Mouse (Mus musculus) layer of hippocampus, postnatal 14 days (tissue): ENCODE results near the gene Nt5c3. TPM values are rescaled to one million over a fixed set of nuclear protein-coding genes. Genes with fewer than 3 reads are reported as not detected.
A peak's percentile ranks its signal among the peaks of the same experiment; 100 is the strongest.

ENCODE experiments used
- DNase-seq, 2 experiments: peaks; one replicate each; pipeline ENCODE4 v3.0.0; 2021 to 2022; ENCODE audit warnings: low spot score in 2 of 2, mixed read lengths in 1 of 2
- total RNA-seq, 2 experiments: library from RNA; stranded (reverse); gene quantifications; 2 replicates each; pipeline ENCODE4 v1.2.3; 2021

The Nt5c3 gene
- total RNA-seq, 2 experiments from 2014 or later, result 43.0 to 43.5 TPM

GRCm38 (mm10) chr6:56843229-56843628 is 80.5 kb downstream of the Nt5c3 start:
- DNase-seq, result no peak

- DNase-seq, result no peak
Observed at GRCm38 (mm10) chr6:56837621-56838020, 86.1 kb downstream of the Nt5c3 start.

- DNase-seq, result no peak
Observed at GRCm38 (mm10) chr6:56837166-56837565, 86.6 kb downstream of the Nt5c3 start.

DNA sequence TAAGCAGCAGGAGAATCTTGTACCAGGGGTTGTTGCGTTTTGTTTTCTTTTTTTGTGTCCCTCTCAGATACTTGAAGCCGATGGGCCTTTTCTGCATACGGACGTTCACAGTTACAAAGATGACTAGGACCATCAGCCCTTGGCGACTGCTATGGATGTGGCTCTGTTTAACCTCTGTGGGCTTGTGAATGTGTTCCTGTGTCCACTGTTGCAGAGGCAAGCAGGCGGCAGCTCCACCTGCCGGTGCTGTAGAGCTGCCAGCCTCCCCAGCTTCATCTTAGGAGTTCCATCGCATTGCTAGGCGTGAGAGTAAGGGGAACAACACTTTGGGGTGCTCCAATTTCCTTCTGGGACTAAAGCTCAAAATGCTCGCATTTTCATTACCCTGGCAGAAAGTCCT is 88.2 kb downstream of the Nt5c3 start:
- DNase-seq, result peak in 1 of 2 experiments; percentile 15

DNA sequence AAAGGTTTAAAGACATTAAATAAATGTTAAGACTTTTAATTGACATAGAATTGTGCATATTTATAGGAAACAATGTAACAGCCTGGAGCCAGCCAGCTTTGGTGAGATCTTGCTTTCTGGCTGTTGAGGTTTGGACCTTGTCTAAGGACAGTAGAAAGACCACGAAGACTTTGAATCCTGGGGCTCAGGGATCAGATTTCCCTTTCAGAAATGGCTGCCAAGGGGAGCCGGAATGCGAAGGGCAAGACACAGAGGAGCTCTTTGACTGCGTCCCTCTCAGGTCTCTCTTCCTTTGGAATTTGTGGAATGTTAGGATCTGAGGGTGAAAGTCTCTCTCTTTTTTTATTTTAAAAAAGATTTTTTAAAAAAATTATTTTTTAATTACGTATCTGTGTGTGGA is 89.0 kb downstream of the Nt5c3 start:
- DNase-seq, result no peak

GRCm38 (mm10) chr6:56832830-56833229 is 90.9 kb downstream of the Nt5c3 start:
- DNase-seq, result no peak

GRCm38 (mm10) chr6:56832407-56832796 is 91.3 kb downstream of the Nt5c3 start:
- DNase-seq, result no peak

Other genes starting within 250 kb of the Nt5c3 start
- 10 to 100 TPM; 22.3 to 22.8 TPM for gene Lsm5, start 219.2 kb downstream of the Nt5c3 start, total RNA-seq
- 10 to 100 TPM; 32.9 to 34.3 TPM for gene Avl9, start 209.0 kb downstream of the Nt5c3 start, total RNA-seq
- gene Kbtbd2, start 126.1 kb downstream of the Nt5c3 start, total RNA-seq, result 10 to 100 TPM; 44.4 TPM
- gene Fkbp9, start 91.9 kb downstream of the Nt5c3 start, total RNA-seq, result 10 to 100 TPM; 34.7 to 38.7 TPM
- gene Vmn1r4, start 83 bp upstream of the Nt5c3 start, total RNA-seq, result under 1 TPM; 0.21 to 0.31 TPM
- gene Vmn1r5, start 46.3 kb upstream of the Nt5c3 start, total RNA-seq, result not detected
- not detected for gene Vmn1r6, start 73.3 kb upstream of the Nt5c3 start, total RNA-seq
- gene Vmn1r7, start 101.4 kb upstream of the Nt5c3 start, total RNA-seq, result not detected
- not detected for gene Vmn1r8, start 108.4 kb upstream of the Nt5c3 start, total RNA-seq
- gene Vmn1r9, start 142.9 kb upstream of the Nt5c3 start, total RNA-seq, result not detected
- gene Vmn1r10, start 185.5 kb upstream of the Nt5c3 start, total RNA-seq, result not detected
- not detected for gene Vmn1r11, start 209.5 kb upstream of the Nt5c3 start, total RNA-seq
- gene Vmn1r12, start 233.0 kb upstream of the Nt5c3 start, total RNA-seq, result not detected